Mouse (Mus musculus): ENCODE measurements around the gene Ly6g6f.
A peak's percentile ranks its signal among the peaks of the same experiment; 100 is the strongest.

The Ly6g6f gene

GRCm38 (mm10) chr17:35079778-35080177 is 5.6 kb downstream of the Ly6g6f start:
- no peak for DNase-seq (ENCODE audit: low read depth, low spot score)

DNA sequence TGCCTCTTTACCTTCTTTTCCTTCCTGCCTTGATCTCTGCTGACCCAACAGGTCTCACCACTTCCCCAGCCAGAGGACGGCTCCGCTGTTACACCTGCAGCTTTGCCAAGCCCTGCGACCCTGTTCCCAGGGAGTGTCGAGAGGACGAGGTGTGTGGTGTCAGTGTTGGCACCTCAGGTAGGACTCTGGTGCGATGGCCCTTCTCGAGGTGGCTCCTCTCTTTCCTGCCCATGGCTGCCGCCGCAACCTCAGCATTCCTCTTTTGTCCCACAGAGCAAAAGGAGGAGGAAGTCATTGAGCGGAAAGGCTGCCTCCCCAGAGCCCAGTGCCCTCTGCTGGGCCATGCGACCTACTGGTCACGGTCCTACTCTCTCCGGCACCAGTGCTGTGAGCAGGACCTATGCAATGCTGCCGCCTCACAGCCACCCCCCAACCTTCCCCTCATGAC is 7.6 kb downstream of the Ly6g6f start, which contains the start of gene Ly6g6d:
Gene Ly6g6d (minus strand): TSS at position 280 of the 448 bp plus-strand sequence.
- no peak for DNase-seq (ENCODE audit: low read depth, low spot score)

GRCm38 (mm10) chr17:35077285-35077684 is 8.1 kb downstream of the Ly6g6f start:
- no peak for DNase-seq (ENCODE audit: low read depth, low spot score)

GRCm38 (mm10) chr17:35076507-35077176 is 8.8 kb downstream of the Ly6g6f start, which contains the start of gene Ly6g6e:
Ly6g6e (plus strand) TSS chr17:35076902.
- DNase-seq (ENCODE audit: low read depth, low spot score) = no peak

DNA sequence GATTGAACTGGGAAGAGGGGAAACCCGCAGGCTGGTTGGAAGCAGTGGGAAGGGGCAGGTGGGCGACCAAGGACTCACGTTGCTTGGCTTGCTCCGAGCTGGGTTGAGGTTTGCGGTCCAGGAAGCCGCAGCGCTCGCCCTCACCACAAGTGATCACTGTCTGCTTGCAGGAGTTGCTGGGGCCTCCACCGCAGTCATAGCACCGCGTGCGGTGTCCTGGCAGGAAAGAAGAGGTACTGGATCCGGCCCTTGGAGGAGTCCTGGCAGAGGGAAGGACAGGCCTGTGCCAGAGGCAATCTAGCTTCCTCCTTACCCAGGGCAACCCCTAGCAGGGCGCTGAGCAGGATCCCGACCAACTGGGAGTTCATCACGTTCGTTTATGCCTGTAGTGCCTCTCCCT is 11.3 kb downstream of the Ly6g6f start:
- DNase-seq (ENCODE audit: low read depth, low spot score) = no peak

DNA sequence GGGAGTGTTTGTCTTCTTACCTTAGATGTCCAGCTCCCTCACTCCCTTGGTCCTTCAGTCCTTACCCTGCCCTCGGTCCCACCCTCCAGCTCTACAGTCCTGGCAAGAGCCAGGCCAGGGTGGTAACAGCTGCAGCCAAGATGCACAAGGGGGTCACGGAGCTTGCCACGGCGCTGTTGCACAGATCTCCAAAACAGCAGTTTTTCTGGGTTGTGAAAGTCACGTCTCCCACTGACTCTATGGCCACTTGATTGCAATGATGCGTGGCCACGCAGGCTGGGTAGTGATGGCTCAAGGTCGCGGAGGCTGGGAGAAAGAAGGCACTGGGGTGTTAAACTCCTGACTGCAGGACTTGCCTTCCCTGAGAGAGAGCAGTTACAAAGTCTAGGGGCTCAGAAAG is 14.0 kb downstream of the Ly6g6f start:
- no peak for DNase-seq (ENCODE audit: low read depth, low spot score)

DNA sequence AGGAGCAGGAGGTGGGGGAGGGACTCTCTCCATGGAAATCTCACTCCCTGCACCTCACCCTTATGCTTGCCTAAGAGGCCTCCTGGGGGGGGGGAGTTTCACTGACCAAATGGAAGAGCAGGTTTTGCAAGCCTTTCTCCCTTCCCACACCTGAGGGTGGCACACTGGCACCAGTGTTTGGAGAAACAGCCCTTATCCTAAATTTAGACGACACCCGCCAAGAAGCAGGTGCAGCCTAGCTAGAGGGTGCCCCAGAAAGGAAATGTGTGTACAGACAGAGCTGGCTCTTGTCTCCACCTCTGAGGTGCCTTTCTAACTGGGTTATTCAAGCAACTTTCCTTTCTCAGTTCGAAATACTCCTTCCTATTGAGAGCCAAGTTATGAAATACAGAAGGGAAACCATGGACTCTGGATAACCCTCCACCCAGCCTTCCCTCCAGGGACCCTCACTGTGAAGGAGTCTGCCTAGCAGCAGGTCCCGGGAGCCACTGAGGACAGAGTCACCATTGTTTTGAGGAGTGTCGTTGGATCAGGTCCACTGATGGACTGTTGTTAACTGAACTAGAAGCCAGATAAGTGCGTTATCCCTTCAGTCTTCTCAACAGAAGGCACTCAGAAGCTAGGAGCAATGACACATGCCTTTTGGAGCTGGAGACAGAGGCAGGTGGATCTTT is 14.7 kb downstream of the Ly6g6f start:
- DNase-seq (ENCODE audit: low read depth, low spot score) = no peak

DNA sequence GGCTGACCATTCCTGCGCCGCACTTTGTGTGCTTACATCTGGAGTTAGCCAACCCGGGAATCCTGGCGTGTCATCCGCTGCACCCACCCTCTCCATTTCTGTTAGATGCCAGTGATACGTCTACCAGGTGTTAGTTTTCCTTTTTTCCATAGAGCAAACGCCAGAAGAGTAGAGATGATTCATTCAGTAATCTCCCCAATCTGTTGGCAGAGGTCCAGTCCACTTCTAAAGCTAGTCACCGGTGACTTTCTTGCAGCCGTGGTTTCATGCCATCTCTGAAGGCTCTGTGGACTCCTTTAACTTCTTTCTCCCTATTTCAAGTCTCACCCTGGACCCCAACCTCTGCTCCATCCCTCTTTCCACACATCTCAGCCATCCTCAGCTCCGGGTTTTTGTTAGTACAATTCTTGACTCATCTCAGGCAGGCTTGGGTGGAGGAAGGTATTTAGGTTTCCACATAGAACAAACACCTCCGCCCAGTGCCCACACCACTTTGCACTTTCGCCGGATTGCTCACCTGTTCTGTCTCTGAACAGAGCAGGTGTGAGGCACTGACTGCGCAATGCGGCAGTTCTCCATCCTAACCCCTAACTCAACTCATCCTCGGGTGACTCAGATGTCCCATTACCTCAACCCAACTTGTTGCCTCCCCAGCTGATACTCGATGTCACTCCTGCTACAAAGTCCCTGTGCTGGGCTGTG is 17.0 kb downstream of the Ly6g6f start:
- DNase-seq (ENCODE audit: low read depth, low spot score) = peak; percentile 43

DNA sequence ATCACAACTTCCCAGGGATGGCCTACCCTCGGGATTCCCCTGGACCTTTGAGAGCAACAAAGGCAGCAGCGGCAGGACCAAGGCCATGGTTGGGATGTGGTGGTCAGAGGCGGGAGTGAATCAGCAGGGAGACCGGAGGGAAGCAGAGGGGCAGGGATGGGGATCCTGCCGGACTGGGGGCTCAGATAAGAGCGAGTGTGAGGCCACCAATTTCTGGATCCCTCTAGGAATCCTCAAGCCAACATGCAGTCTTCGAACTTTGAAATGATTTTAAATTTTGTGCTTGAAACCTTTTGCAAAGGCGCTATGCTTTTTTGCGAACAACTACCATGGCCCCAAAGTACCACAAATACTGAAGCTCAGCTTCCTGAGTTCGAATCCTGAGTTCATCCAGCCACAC is 19.3 kb downstream of the Ly6g6f start, which contains the start of gene Mpig6b:
Gene Mpig6b (minus strand): TSS at position 101 of the 400 bp plus-strand sequence.
- DNase-seq (ENCODE audit: low read depth, low spot score) = no peak

GRCm38 (mm10) chr17:35064951-35065947 is 20.2 kb downstream of the Ly6g6f start, which contains the start of gene Ly6g6c:
Ly6g6c (plus strand) TSS chr17:35065388.
- no peak for DNase-seq (ENCODE audit: low read depth, low spot score)

GRCm38 (mm10) chr17:35064378-35064877 is 21.0 kb downstream of the Ly6g6f start:
- DNase-seq (ENCODE audit: low read depth, low spot score) = no peak

GRCm38 (mm10) chr17:35063466-35063865 is 21.9 kb downstream of the Ly6g6f start:
- peak; percentile 44 for DNase-seq (ENCODE audit: low read depth, low spot score)

DNA sequence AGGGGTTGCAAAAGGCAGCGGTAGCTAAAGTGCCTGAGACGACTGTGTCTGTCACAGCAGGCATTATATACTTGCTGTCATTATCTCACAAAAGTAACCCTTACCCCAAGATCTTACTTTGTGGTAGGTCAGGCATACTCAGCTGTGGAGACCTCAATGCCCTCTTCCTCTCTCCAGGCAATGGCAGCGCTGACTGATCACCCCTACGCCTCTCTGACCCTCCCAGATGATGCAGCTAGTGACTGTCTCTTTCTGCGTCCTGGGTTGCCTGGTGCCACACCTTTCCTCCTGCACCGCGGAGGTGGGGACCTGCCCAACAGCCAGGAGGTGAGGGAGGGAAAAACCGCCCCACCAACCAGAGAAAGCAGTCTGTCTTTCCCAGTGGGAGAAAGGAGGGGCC is 24.1 kb downstream of the Ly6g6f start:
- DNase-seq (ENCODE audit: low read depth, low spot score) = no peak

- DNase-seq (ENCODE audit: low read depth, low spot score) = peak; percentile 48
Observed at GRCm38 (mm10) chr17:35060737-35061297, 24.6 kb downstream of the Ly6g6f start.

GRCm38 (mm10) chr17:35060071-35060470 is 25.3 kb downstream of the Ly6g6f start:
- no peak for DNase-seq (ENCODE audit: low read depth, low spot score)

GRCm38 (mm10) chr17:35058911-35059892 is 26.2 kb downstream of the Ly6g6f start, which contains the start of gene Ddah2:
Ddah2 (plus strand) TSS chr17:35059035.
- peak; percentile 89 for DNase-seq (ENCODE audit: low read depth, low spot score)

DNA sequence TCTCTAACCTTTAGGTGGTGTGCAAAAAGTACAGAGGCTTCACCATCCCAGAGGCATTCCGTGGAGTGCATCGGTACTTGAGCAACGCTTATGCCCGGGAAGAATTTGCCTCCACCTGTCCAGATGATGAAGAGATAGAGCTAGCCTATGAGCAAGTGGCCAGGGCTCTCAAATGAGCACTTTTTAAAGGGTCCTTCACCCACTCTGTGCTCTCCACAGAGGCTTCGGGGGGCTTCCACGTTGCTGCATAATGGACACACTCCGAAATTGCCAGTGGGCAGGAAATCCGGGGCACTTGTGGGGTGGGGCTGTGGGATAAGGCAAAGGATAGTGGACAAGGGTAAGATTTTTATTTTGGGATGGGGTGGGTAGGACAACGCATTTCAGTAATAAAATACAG is 27.1 kb downstream of the Ly6g6f start:
- DNase-seq (ENCODE audit: low read depth, low spot score) = no peak

DNA sequence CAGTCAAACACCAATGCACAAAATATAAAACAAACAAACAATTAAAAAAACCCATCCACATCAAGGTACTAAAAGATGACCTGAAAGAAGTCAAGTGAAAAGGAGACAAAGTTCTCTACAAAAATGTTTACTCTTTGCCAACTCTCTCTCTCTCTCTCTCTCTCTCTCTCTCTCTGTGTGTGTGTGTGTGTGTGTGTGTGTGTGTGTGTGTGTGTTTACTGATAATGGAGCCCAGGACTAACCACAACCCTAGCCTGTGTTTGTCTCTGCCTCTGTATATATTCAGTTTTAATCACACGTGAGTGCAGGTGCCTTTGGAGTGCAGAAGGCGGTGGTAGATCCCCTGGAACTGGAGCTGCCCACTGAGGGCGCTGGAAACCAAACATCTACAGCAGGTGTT is 28.3 kb downstream of the Ly6g6f start:
- no peak for DNase-seq (ENCODE audit: low read depth, low spot score)

Data from 3T3-L1 (cell line).